Mouse (Mus musculus) frontal cortex, postnatal 36 days (tissue): ENCODE results near the gene 2310007B03Rik.
"Not testable (repeated sequence)": the region's sequence is repeated elsewhere in the genome, so short reads cannot be mapped to it uniquely, and the experiment has no call there.

ENCODE experiments used
- DNase-seq, 2 experiments: peaks; one replicate each; pipeline ENCODE4 v3.0.0; 2022; ENCODE audit warnings: low spot score in 2 of 2

The 2310007B03Rik gene

DNA sequence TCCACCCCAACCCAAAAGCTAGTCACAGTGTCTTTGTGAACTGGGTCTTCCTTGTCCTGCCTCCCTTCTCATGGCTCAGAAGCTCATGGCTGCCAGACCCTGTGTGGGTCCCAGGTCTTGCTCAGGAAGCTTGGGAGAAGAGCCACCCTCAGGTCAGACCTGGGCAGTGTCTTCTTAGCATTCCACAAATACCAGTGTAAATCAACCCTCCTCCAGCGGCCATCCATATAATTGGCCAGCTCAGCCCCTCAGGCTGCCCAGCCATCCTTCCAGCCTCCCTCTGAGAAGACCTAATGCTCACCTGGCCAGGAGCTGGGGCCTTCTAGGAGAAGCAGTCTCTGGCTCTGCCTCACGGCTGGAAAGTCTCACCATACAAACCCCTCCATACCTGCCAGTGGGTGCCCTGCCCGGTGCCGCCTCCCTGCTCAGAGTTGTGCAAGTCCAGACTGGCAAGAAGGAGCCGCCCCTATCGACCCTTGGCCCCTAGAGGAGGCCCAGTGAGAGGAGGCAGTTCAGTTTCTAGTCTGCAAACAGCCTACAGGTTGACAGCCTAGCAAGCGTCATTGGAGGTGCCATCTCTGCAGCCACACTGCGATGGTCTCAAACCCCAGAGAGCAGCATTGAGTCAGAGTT, at the start of gene 2310007B03Rik:
2310007B03Rik (minus strand) TSS at position 448 of the 633 bp plus-strand sequence.
- DNase-seq: no peak

DNA sequence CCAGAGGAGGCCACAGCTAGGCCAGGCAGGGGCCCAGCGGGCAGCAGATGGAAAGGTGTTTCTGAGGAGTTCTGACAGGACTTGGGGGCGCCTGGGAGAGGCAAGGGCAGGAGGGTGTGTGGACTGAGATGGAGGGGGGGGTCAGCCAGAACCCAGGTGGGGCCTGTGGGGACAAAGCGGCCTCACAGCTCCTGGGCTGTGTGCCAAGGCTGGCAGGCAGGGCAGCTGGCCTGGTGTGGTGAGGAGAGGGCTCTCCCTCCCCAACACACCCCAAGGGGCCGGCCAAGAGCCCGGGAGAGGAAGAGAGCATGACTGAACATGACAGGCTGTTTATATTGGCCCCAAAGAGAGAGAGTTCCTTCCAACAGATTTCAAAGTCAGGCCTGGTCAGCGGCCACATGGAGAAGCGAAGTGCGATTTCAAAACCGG, 49.5 kb upstream of the 2310007B03Rik start:
- DNase-seq: peak in 1 of 2 experiments; percentile 22

DNA sequence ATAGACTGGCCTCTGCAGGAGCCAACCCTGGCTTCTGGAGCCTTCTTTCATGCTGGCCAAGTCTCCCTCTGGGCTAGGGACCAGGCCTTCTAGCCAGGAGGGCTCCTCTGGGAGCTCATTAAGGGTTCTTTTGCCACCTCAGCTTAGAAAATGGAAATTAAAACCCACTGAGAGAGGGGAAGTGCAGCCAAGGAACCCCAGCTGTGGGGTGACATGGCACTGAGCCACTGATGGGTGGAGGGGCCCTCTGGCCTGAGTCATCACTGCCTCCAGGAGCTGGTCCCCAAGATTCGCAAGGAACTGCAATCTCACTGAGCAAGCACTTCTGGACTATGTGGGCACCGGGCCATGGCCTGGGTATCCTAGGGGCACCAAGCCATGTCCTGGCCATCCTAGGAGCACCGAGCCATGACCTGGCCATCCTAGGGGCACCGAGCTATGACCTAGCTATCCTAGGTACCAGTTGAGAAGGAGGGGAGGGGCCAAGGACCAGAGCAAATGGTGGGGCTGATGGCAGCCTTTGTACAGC, 46.9 kb upstream of the 2310007B03Rik start:
- peak; percentile 24 to 48 for DNase-seq

DNA sequence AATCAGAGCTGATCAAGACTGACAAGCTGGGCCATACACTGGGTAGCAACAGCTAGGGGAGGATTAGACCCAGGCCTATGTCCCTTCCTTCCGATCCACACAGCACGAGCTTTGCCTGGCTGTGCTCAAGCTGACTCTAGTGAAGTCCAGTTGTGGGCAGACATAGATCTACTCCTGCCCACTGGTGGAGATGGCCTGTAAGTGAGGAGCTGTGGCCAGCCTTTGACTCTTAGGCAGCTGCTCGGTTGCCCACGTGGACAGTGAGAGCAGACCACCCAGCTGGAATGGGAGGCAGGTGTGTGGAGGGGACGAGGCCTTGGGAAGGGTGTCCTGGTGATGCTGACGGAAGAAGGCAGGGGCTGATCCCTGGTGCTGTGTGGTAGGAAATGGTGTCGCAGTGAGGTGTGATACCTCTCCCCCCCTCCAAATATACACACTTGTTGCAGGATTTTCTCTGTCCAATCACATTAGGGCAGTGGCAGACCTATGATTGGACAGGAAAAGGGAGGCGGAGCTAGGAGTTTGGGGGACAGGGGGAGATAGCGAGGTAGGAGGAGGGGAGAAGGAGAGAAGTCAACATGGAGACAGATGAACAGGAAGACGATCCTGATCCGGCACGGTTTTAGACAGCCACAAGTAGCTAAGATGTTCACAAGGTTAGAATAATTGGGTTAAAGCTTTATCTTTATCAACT, 45.7 kb upstream of the 2310007B03Rik start:
- no peak for DNase-seq

DNA sequence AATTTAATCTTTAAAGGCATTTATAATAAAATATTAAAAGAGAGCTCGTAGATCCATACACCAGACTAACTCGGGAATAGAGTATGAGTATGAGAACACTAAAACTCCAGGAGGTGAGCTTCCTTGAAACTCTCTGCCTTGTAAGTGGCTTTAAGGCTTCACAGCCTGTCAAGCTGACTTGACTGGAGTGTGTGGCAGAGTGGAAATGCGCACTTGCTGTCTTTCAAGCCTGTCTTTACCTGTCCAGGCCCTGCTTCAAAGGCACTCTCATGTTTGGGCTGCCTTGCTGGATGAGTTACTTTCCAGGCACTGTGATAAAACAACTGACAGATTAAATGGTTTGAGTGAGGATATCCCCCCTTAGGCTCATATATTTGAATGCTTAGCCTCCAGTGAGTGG, 37.2 kb upstream of the 2310007B03Rik start:
- DNase-seq: no peak

DNA sequence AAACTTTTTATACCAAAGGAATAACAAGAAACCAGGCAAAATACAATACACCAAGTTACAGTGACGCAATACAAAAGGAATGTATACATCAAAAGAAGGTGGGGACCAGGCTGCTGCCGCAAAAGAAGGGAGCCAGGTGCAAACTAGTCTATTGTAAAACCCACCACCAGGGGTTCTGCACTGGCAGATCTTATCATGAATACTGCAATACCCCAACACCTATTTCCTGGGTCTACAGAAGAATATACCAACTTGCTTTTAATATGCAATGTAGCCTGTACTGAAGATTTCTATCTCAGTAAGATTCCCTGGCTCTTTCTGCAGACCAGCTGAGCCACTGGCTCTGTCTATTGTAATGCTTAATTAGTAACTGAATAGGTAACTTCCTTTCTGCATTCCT, 36.7 kb upstream of the 2310007B03Rik start:
- not testable (repeated sequence) for DNase-seq

DNA sequence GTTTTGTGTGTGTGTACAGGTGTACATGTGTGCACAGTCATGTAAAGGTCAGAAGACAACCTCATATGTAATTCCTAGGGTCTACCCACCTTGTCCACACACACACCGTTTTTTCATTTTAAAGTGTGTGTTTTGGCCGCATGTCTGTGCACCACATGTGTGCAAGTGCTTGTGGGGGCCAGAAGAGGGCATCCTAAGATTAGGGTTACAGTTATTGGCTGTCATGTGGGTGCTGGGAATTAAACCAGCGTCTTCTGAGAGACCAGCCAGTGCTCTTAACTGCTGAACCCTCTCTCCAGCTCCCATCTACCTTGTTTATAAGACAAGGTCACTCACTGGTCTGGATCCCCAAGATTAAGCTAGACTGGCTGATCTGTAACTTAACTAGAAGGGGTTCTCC, 34.2 kb upstream of the 2310007B03Rik start:
- DNase-seq: no peak

DNA sequence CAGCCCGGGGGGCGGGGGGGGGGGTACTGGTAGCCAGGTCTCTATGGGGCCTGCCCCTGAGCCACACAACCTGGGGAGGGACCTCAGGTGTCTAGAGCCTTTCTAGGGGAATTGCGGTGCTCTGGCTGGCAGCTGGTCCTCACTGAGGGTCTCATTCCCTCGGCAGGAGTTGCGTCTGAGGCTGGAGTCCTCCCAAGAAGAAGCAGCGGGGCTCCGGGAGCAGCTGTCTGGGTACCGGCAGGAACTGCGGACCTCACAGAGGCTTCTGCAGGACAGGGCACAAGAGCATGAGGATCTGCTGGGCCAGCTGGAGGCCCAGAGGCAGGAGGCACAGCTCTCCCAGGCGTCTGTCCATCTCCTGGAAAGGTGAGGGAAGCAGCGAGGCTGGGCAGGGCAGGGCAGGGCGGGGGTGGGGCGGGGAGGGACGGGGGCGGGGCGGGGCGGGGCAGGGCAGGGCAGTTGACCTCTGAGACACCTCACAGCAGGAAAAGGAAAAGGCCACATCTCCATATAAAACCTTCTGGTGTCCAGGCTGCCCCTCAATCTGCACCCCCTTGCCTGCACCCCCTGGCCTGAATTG, 30.1 kb upstream of the 2310007B03Rik start:
- DNase-seq: no peak

DNA sequence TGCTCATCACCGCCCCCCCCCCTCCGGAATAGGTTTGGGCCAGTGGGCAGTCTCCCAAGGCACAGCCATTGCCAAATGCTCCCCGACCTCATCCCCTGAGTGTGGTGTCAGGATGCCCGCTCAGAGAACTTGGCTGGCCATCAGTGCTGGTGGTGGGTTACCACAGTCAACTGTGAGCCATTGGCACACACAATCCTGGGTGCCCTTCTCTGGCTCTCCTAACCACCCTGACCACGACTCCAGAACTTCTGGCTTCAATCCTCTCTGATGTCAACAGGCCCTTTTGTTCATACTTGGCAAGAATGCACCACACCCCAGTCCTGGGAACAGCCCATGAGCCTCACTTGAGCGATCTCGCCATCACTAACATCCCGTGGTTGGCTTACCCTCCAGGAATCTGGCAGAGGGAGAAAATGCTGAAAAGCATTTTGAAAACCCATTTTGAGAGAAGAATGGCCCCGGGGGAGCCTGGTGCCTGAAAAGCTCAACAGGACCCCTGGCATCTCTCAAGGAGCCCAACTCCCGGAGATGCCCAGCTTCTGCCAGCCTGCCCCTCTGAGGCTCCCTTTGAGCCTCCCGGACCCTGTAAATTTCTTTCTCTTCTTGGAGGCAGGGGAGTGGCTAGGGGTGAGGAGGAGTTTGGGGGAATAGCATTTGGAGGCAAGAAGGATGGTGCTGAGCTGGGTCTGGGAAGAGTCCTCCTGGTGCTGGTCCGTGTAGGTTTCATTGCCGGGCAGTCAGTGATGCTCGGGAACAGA, 23.5 kb upstream of the 2310007B03Rik start:
- peak; percentile 18 to 34 for DNase-seq

DNA sequence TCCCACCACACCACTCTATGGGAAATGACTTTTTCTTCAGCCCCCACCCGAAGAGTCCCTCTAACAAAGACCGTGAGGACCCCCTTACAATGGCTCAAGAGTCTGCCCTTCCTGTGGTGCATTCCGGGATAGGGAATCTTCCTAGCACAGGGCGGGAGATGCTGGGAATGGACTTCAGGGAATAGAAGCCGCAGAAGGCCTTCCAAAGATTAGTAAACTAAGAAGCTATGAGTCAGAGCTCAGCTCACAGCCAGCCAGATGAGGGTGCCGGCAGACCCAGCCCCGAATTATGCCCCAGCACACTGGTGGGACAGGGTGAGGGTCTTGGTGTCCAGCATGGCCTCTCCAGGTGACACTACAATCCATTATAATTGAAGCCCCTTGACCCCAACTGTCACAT, 21.5 kb upstream of the 2310007B03Rik start:
- DNase-seq: no peak

DNA sequence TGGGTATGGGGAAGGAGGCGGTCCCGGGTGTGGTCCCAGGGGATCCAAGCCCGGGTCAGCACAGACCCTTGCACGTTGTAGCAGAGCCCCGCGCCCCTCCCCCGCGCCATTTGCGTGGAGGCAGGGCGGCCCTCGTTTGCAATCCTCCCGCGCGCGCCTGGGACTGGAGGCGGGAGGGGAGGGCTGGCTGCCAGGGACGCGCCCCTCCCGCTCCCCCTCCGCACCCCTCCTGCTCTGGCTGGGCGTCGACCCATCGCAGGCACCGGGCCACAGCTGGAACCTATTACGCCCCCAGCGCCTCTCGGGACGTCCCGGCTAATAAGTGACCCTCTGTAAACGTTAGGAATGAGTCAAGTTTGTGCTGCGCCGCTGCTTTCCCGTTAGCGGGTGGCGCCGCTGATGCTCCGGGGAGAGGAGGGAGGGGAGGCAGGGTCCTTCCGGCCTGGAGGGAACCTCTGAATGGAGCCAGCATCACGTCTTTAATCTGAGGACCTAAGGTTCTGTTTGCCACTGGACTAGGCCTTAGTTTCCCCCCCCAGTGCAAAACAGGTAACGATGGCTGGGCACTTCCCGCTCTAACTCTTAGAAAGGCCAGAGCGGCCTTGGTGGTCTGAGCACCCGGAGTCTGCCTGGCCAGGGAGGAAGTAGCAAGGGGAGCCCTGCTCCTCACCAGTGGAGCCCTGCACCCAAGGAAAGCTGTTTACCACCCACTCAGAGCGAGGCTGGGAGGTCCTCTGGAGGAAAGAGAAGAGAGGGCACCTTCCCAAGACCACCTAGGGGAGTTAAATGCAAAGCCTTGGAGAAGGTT, 16.0 kb upstream of the 2310007B03Rik start:
- DNase-seq: peak; percentile 38 to 39

DNA sequence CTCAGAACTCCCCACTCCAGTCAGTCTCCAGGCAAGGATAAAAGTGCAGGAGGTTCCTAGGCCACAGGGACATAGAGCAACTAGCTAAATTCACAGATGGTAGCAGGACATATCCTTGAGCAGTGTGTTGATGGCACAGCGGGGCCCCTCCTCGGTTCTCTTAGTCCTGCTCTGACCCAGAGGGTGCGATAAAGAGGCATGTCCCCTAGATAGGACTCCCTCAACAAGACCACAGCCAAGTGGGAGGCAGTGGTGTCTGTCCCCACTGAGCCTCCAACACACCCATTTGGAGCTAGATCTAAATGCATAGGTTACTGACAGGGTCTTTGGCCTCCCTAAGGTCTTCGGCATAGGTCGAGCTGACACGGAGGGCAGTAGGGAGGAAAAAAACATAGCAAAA, 15.1 kb upstream of the 2310007B03Rik start:
- no peak for DNase-seq

DNA sequence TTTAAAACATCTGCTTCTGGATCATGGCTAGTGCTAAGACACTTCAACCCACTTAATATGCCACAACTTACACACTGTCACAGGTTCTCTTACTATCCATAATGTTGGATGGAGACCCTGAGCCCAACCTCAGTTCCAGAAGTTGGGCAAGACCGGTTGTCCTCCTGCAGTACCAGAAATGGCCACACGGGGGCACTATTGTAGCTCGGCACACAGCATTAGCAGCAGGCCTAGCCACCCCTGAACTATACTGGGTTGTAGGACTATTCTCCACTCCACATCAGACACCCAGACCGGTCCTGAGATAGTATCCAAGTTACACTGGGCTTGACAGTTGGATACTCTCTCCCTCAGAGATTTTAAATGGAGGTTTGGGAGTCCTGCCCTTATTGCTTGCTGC, 13.7 kb upstream of the 2310007B03Rik start:
- peak; percentile 78 to 79 for DNase-seq

DNA sequence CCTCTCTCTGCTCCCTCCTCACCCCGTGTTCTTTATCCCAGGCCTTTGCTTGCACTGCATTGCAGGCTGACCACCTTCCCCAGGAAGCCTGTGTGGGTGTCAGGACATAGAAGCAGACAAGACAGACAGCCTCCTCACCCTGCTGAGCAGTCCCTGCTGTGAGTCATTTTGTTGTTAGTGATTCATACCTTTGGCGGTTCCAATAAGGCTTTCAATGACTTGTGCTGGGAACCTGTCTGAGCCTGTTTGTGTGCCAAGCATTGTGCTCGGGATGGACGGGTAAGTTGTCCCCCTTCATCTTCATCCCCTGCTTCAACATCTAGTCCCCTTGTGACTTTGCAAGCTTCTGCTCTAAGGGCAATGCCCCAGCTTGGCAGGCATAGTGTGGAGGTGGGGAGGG, 12.9 kb upstream of the 2310007B03Rik start:
- DNase-seq: peak in 1 of 2 experiments; percentile 7

DNA sequence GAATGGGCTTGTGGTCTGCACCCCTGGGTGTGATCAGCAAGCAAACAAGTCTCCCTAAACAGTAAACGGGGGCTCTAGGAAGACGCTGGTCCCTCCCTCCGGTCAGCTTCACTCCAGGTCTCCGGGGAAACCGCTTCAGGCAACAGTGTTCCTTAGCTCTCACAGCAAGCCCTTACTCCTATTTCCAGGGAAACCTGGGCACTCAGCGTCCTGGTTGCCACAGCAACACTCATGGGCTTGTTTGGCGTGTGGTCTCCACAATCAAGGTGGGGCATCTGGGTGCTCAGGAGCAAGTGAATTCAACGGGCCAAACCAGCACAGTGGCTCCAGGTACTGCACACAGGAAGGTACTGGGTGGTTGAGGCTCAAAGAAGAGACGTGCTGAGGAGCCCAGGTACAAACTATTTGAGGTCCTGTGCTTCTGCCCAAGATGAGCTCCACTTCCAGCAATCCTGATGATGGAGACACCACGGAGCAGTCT, 7.6 kb upstream of the 2310007B03Rik start, which contains the start of gene Crocc2:
Crocc2 (plus strand) TSS at position 431 of the 481 bp plus-strand sequence.
- DNase-seq: no peak

DNA sequence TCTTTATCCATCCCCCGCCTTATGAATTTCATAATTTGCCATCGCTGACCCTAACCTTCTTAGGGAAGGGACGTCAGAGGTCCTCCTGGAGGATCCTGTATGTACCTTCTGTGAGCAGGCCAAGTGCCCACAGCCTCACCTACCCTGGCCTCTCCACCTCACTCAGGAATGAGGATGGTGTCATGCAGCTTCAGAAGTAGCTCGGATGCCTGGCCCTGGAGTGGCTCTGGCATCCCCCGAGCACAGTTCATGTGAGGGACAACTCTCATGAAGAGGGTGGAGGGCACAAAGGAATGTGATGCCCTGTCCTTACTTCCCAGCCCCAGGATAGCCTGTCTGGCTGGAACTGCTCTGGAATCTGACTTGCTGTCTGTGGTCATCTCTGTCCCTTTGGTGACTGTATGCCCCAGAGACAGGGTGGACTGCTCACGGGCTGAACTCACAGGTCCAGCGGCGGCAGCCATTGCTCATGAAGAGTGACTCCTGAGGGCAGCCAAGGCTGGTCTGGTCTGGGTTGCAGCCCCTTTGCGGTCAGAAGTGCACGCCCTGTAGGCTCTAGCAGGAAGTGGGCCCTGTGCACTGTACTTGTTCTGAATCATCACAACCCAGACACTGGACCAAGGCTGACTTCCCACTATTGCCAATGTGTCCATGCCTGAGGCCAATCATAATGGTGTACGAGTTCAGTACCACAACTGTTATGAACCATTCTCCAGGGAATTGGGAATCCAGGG, 5.8 kb upstream of the 2310007B03Rik start:
- no peak for DNase-seq

DNA sequence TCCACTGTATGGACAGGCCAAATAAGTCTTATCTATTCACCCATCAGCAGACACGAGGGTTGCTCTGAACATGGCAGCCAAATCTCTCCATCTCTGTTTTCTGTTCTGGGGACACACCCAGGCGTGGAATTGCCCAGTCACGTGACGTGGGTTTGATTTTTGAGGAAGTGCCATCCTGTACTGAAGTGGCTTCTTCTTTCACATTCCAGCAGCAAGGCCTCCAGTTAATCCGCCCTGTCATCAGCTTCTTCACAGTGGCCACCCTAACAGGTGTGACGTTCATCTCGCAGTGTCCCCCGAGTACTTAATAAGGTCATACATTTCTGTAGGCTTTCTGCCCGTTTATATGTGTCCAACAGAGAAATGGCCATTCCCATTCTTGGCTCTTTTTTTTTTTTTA, 4.7 kb upstream of the 2310007B03Rik start:
- DNase-seq: no peak

DNA sequence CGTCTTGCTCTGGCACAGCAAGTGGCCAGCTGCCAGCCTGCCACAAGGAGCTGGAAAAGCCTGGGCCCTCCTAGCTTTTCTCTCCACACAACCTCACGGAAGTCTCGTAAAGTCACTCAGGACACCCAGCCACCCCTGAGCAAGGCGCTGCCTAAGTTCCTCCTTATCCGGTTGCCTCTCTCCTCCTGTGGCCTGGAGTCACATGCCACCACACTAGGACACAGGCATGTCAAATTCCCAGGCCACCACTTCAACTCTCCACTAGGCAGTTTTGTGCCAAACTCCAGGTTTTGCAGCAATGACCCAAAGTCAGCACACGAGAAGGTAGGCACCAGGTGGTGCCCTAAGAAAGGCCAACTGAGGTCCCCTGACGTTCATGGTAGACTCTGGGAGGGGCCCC, 1.8 kb upstream of the 2310007B03Rik start:
- no peak for DNase-seq

DNA sequence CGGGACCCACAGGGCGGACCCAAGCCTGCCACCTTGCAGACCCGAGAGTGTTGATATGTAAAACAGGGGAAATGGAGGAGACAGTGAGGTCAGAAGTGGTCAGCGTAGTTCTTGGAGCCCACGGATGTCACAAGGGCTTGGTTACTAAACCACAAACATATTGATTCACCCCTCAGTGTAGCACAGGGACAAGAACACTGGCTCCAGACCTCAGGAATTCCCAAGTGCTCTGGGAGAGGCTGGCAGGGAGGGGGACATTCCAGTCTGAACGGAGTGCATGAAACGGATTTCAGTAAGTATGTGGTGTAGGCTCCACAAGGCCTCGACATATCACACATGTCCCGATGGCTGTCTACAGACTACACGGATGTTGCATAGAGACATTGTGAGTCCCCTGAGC, 1.2 kb upstream of the 2310007B03Rik start:
- DNase-seq: no peak

DNA sequence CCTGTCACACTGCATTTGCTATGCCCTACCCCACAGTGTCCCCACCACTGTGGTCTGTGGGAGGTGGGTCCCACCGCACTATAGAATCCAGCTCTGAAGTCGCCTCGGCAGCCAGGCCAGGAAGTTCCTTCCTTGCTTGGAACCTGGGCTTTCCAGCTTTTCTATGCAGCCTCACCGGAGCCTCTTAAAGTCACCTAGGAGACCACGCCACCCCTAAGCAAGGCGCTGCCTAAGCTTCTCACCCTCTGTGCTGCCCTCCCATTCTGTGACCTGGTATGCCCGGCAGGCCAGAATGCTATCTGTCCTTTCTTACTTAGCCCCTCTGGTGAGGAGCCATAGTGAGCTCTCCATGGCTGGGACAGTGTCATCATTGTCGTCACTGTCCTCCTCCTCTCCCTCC, 602 bp upstream of the 2310007B03Rik start:
- DNase-seq: no peak
